Mouse (Mus musculus) embryonic fibroblast, embryonic 13.5 days (primary cell): Measurements from ENCODE around the gene Arhgef26.
A peak's percentile ranks its signal among the peaks of the same experiment; 100 is the strongest.

Experiments used
- CTCF ChIP-seq: IDR thresholded peaks from 2 replicates; pipeline ENCODE4 v1.5.1; 2011; ENCODE audit warnings: mild to moderate bottlenecking, control low read depth, low read length, moderate library complexity, borderline replicate concordance; ENCODE audit not compliant: insufficient read depth
- POLR2A ChIP-seq: IDR thresholded peaks from 2 replicates; pipeline ENCODE4 v1.6.1; 2011; ENCODE audit warnings: low read depth, mild to moderate bottlenecking, control low read depth, low read length, moderate library complexity

DNA sequence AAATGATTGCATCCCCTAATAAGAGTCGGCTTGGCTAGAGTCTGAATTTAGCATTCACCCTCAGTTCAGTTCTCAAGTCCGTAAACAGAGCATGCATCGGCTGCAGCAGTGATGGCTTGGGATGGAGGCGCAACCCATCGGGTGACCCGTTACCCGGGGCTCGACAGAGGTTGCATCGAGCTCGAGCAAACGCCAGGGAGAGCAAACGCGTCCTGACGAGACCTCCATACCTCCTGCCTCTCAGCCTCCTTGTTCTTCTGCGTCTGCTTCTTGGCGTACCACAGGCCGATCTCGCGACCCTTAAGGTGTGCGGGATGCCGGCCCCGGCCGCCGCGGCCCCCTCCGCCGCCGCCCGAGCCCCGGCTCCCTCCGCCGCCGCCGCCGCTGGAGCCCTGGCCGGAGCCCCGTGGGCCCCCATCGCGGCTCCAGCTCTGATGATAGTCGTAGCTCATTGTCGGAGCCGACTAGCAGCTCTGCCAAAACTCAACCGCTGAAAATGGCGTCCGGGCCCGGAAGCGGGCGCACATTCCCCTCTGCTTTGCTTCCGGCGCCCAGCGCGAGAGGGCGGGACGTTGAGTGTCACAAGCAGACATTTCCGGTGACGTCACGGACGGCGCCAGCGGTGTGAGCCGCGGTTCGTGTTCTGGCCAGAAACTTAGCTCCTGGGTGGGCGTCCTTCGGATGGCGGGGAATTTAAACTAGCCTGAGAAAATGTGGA lies 168.5 kb downstream of the Arhgef26 start, which contains the start of gene Dhx36:
- TF ChIP-seq CTCF (no peak), POLR2A (peak; percentile 47)
